Mouse (Mus musculus) midbrain, embryonic 13.5 days (tissue): ENCODE results near the gene Pagr1a. TPM values are rescaled to one million over a fixed set of nuclear protein-coding genes. Genes with fewer than 3 reads are reported as not detected.
A peak's percentile ranks its signal among the peaks of the same experiment; 100 is the strongest.

Experiments used
- ATAC-seq: fragments of 200-750 bp; cut with Nextera tagmentation; 2 replicates; pipeline ENCODE4 v1.8.0; 2017; ENCODE audit warnings: mild to moderate bottlenecking, moderate TSS enrichment, moderate library complexity
- H3K27ac ChIP-seq: fragments of 300-500 bp; sonication (generic); 2 replicates; pipeline ENCODE4 v1.5.1; 2015; ENCODE audit warnings: inconsistent platforms, mild to moderate bottlenecking, moderate library complexity
- H3K27me3 ChIP-seq: fragments of 300-500 bp; sonication (generic); 2 replicates; pipeline ENCODE4 v1.6.1; 2015; ENCODE audit warnings: mild to moderate bottlenecking, inconsistent platforms
- H3K36me3 ChIP-seq: fragments of 300-500 bp; sonication (generic); 2 replicates; pipeline ENCODE4 v1.6.1; 2015; ENCODE audit warnings: mild to moderate bottlenecking, inconsistent platforms
- H3K4me1 ChIP-seq: fragments of 300-500 bp; sonication (generic); replicated peaks from 2 replicates; pipeline ENCODE4 v1.6.1; 2015; ENCODE audit warnings: inconsistent platforms
- H3K4me2 ChIP-seq: fragments of 300-500 bp; sonication (generic); replicated peaks from 2 replicates; pipeline ENCODE4 v1.6.1; 2015; ENCODE audit warnings: moderate library complexity, mild to moderate bottlenecking, inconsistent platforms
- H3K4me3 ChIP-seq: fragments of 300-500 bp; sonication (generic); replicated peaks from 2 replicates; pipeline ENCODE4 v1.5.1; 2015; ENCODE audit warnings: mild to moderate bottlenecking, inconsistent platforms
- H3K9ac ChIP-seq: fragments of 300-500 bp; sonication (generic); replicated peaks from 2 replicates; pipeline ENCODE4 v1.6.1; 2015; ENCODE audit warnings: mild to moderate bottlenecking, inconsistent platforms
- H3K9me3 ChIP-seq: fragments of 300-500 bp; sonication (generic); 2 replicates; pipeline ENCODE4 v1.6.1; 2016; ENCODE audit warnings: mild to moderate bottlenecking, inconsistent platforms
- WGBS: fragments of 180-500 bp; shearing (Covaris S2); methylation state at CpG from one replicate; pipeline ENCODE4 v1.1.7; 2015; 5-methylcytosine and 5-hydroxymethylcytosine counted together
- polyA plus RNA-seq: library from polyadenylated mRNA; unstranded; fragments of >200 nt; fragmentation: Nextera tagmentation; extraction: Ambion mirVana; gene quantifications from 2 replicates; pipeline ENCODE4 v1.2.1, GENCODE M21; 2015

The Pagr1a gene
- 39.8 and 40.8 TPM in 2 replicates for polyA plus RNA-seq

GRCm38 (mm10) chr7:127016971-127017949 lies at the start of gene Pagr1a:
TSS of gene Pagr1a (minus strand) at chr7:127017352.
- H3K27ac ChIP-seq, result peak within 1 kb of the TSS; percentile 98
- ATAC-seq, result peak; percentile 81
- H3K27me3 ChIP-seq, result no peaks in the 10 kb centered on the region
- H3K4me3 ChIP-seq, result peak within 1 kb of the TSS; percentile 80
- H3K36me3 ChIP-seq, result peaks cover 36% of the 10 kb centered on the region
- H3K4me1 ChIP-seq, result peaks cover 77% of the 10 kb centered on the region
- H3K9me3 ChIP-seq, result no peaks in the 10 kb centered on the region
- H3K4me2 ChIP-seq, result peak within 1 kb of the TSS; percentile 89
- peak within 1 kb of the TSS; percentile 93 for H3K9ac ChIP-seq
- 4% methylated on average over 39 of the region's 39 CpGs for WGBS

DNA sequence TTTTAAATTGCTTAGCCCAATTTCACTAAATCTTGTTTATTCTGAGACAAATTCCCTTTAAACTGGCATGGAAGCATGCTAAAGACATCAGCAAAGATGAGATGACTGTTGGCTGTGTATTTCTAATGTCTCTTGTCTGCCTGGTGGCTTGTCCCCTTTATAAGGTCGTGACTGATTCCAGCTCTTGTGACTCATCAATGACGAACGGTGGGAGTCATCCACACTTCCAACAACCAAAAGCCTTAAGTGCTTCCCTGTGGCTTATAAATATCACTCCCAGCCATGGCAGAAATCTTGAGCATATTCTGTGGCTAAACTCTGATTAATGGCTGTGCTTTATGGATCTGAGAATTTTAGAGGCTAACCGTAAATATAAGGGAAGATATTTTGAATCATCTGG lies 49.2 kb upstream of the Pagr1a start:
- H3K9me3 ChIP-seq, result no peaks in the 10 kb centered on the region
- H3K27me3 ChIP-seq, result no peaks in the 10 kb centered on the region
- no peak overlapping the region for H3K4me3 ChIP-seq
- no peak overlapping the region for H3K27ac ChIP-seq
- no peaks in the 10 kb centered on the region for H3K36me3 ChIP-seq
- 91% methylated on average over 4 of the region's 4 CpGs for WGBS
- ATAC-seq, result no peak
- no peak overlapping the region for H3K4me2 ChIP-seq
- H3K4me1 ChIP-seq, result no peaks in the 10 kb centered on the region
- H3K9ac ChIP-seq, result no peak overlapping the region

DNA sequence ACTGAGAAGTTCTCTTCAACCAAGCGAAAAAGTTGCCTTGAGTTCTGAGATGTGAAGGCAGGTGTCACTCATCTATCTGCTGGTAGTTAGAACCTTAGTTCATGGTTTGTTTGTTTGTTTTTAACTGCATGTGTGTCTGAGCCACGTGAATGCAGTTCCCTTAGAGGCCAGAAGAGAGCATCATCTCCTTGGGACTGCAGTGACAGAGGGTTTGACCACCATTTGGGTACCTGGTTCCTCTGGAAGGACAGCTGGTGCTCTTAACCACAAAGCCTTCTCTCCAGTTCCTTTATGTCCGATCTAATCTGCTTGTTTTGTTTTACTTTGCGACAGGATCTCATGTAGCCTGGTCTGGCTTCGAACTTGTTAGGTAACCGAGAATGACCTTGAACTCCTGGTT lies 48.4 kb upstream of the Pagr1a start:
- no peak for ATAC-seq
- WGBS, result 90% methylated on average over 6 of the region's 6 CpGs
- H3K9me3 ChIP-seq, result no peaks in the 10 kb centered on the region
- H3K4me2 ChIP-seq, result no peak overlapping the region
- H3K4me3 ChIP-seq, result no peak overlapping the region
- no peaks in the 10 kb centered on the region for H3K27me3 ChIP-seq
- H3K36me3 ChIP-seq, result no peaks in the 10 kb centered on the region
- H3K27ac ChIP-seq, result no peak overlapping the region
- no peak overlapping the region for H3K9ac ChIP-seq
- no peaks in the 10 kb centered on the region for H3K4me1 ChIP-seq

DNA sequence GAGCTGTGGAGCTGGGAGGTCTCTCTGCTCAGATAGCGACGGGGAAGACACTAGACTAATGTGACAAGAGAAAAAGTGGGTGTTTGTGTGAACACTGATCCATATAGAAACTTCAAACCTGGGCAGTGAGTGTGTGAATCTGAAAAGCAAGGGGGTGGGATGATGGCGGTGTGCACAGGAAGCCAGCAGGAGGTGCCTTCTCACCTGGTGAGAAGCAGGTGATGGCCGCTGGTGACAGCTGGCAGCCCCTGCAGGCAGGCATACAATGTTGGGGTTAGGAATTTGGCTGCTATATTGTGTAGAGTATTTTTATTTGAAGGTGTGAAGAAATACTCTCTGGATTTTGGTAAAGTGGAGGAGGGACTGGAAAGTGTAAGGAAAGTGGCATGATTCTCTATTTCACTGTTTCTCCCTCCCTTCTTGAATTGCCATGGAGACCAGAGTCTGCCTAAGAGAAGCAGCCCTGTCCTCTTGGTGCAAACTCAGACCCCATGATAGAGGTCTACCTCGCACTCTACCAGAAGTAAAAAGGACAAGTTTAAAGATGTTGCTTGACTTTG lies 38.0 kb upstream of the Pagr1a start:
- no peaks in the 10 kb centered on the region for H3K36me3 ChIP-seq
- WGBS, result 78% methylated on average over 5 of the region's 5 CpGs
- H3K4me1 ChIP-seq, result no peaks in the 10 kb centered on the region

GRCm38 (mm10) chr7:127041851-127042672 lies 24.9 kb upstream of the Pagr1a start, which contains the start of gene Kif22:
TSS of gene Kif22 (minus strand) at chr7:127042471.
- Histone ChIP-seq H3K4me2 (peak within 1 kb of the TSS; percentile 92), H3K9me3 (no peaks in the 10 kb centered on the region), H3K4me3 (peak within 1 kb of the TSS; percentile 80), H3K27me3 (no peaks in the 10 kb centered on the region), H3K4me1 (peaks cover 21% of the 10 kb centered on the region), H3K27ac (peak within 1 kb of the TSS; percentile 71), H3K36me3 (peaks cover 4% of the 10 kb centered on the region; the same call in 1 of the 2 replicates), H3K9ac (peak within 1 kb of the TSS; percentile 82)
- WGBS, result under 1% methylated on average over 53 of the region's 53 CpGs
- ATAC-seq, result peak; percentile 91

More for the DNA sequence above, 38.0 kb upstream of the Pagr1a start:
- ATAC-seq, result no peak
- H3K4me2 ChIP-seq, result no peak overlapping the region
- 0 out of 2 replicates have a peak, but pooled peaks cover 4% of the 10 kb centered on the region for H3K27me3 ChIP-seq
- H3K9ac ChIP-seq, result no peak overlapping the region
- H3K27ac ChIP-seq, result no peak overlapping the region
- H3K9me3 ChIP-seq, result no peaks in the 10 kb centered on the region
- H3K4me3 ChIP-seq, result no peak overlapping the region

DNA sequence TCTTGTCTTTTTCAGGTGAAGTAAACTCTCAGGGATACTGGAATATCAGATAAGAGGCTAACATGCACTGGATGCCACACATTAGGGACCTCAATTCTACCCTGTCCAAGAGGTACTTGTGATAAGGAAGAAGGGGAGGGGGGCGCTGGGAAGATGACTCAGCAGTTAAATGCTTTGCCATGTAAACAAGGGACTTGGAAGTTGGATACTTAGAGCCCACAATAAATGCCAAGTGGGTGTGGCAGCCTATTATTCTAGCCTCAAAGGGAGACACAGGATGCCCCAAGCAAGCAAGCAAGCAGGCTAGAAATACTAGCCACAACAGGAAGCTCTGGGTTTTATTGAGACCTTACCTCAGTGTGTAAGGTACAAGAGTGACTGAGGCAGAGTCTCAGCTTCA lies 14.1 kb upstream of the Pagr1a start:
- 92% methylated on average over 1 of the region's 1 CpGs for WGBS
- H3K27me3 ChIP-seq, result no peaks in the 10 kb centered on the region
- ATAC-seq, result no peak
- H3K36me3 ChIP-seq, result peaks cover 35% of the 10 kb centered on the region
- no peaks in the 10 kb centered on the region for H3K9me3 ChIP-seq
- 0 out of 2 replicates have a peak overlapping the region, but pooled peaks have one; percentile 4 for H3K27ac ChIP-seq
- no peak overlapping the region for H3K9ac ChIP-seq
- H3K4me1 ChIP-seq, result peaks cover 13% of the 10 kb centered on the region
- no peak overlapping the region for H3K4me3 ChIP-seq
- H3K4me2 ChIP-seq, result no peak overlapping the region

- ATAC-seq, result no peak
- H3K9ac ChIP-seq, result no peak overlapping the region
- H3K4me3 ChIP-seq, result no peak overlapping the region
- H3K27me3 ChIP-seq, result no peaks in the 10 kb centered on the region
- WGBS, result 100% methylated on average over 1 of the region's 1 CpGs
- H3K27ac ChIP-seq, result no peak overlapping the region
- H3K4me2 ChIP-seq, result no peak overlapping the region
- H3K4me1 ChIP-seq, result peaks cover 13% of the 10 kb centered on the region
- no peaks in the 10 kb centered on the region for H3K9me3 ChIP-seq
- peaks cover 29% of the 10 kb centered on the region for H3K36me3 ChIP-seq
These were observed 13.0 kb upstream of the Pagr1a start for GRCm38 (mm10) chr7:127030172-127030571.

GRCm38 (mm10) chr7:127027885-127028284 lies 10.7 kb upstream of the Pagr1a start:
- peak; percentile 9; the same call in 1 of the 2 replicates for ATAC-seq
- Histone ChIP-seq H3K9me3 (no peaks in the 10 kb centered on the region), H3K4me1 (peaks cover 36% of the 10 kb centered on the region), H3K4me2 (peak overlapping the region; percentile 78), H3K9ac (peak overlapping the region; percentile 72), H3K4me3 (peak overlapping the region; percentile 96), H3K36me3 (peaks cover 33% of the 10 kb centered on the region), H3K27ac (peak overlapping the region; percentile 100), H3K27me3 (no peaks in the 10 kb centered on the region)
- 64% methylated on average over 8 of the region's 8 CpGs for WGBS

- peak within 1 kb of the TSS; percentile 100 for H3K9ac ChIP-seq
- peak within 1 kb of the TSS; percentile 100 for H3K27ac ChIP-seq
- H3K4me1 ChIP-seq, result peaks cover 43% of the 10 kb centered on the region
- H3K4me2 ChIP-seq, result peak within 1 kb of the TSS; percentile 96
- under 1% methylated on average over 63 of the region's 63 CpGs for WGBS
- no peaks in the 10 kb centered on the region for H3K9me3 ChIP-seq
- peaks cover 33% of the 10 kb centered on the region for H3K36me3 ChIP-seq
- peak within 1 kb of the TSS; percentile 96 for H3K4me3 ChIP-seq
- ATAC-seq, result peak; percentile 87
- no peaks in the 10 kb centered on the region for H3K27me3 ChIP-seq
These were observed 10.0 kb upstream of the Pagr1a start, which contains the start of gene Maz for GRCm38 (mm10) chr7:127026984-127027726. TSS of gene Maz (minus strand) at chr7:127027037.

DNA sequence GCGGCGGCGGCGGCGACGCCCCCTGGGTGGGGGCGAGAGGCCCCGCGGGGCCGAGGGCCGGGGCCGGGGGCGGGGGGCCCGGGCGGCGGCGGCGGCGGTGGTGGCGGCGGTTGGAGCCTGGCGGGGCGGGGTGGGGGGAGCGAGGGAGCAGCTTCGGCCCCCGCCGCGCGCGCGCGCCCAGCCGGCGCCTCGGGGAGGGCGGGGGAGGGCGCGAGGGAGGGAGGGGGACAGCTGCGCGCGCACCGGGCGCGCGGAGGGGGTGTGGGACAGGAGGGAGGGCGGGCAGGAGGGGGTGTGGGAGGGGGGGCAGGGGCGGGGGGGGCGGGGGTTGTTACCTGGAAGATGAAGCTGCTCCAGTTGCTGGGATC lies 9.4 kb upstream of the Pagr1a start:
- Histone ChIP-seq H3K27ac (peak overlapping the region; percentile 100), H3K4me2 (peak overlapping the region; percentile 96), H3K4me3 (peak overlapping the region; percentile 96), H3K27me3 (no peaks in the 10 kb centered on the region), H3K9me3 (no peaks in the 10 kb centered on the region), H3K9ac (peak overlapping the region; percentile 100), H3K36me3 (peaks cover 31% of the 10 kb centered on the region), H3K4me1 (peaks cover 49% of the 10 kb centered on the region)
- 3% methylated on average over 14 of the region's 48 CpGs for WGBS
- no peak for ATAC-seq

GRCm38 (mm10) chr7:127026161-127026600 lies 9.0 kb upstream of the Pagr1a start:
- H3K27me3 ChIP-seq, result no peaks in the 10 kb centered on the region
- no peaks in the 10 kb centered on the region for H3K9me3 ChIP-seq
- peaks cover 27% of the 10 kb centered on the region for H3K36me3 ChIP-seq
- peak; percentile 24 for ATAC-seq
- H3K27ac ChIP-seq, result peak overlapping the region; percentile 100
- peak overlapping the region; percentile 100 for H3K9ac ChIP-seq
- peak overlapping the region; percentile 96 for H3K4me2 ChIP-seq
- 2% methylated on average over 21 of the region's 48 CpGs for WGBS
- peaks cover 53% of the 10 kb centered on the region for H3K4me1 ChIP-seq
- H3K4me3 ChIP-seq, result peak overlapping the region; percentile 96
